Mouse (Mus musculus) left cerebral cortex, postnatal 10 days (tissue): ENCODE data around the gene Evi5l. TPM values are rescaled to one million over a fixed set of nuclear protein-coding genes. Genes with fewer than 3 reads are reported as not detected.

ENCODE experiments used
- DNase-seq, 2 experiments: peaks; one replicate each; pipeline ENCODE4 v3.0.0; 2021 to 2022; ENCODE audit warnings: low spot score in 2 of 2, mixed read lengths in 1 of 2; ENCODE audit errors: extremely low spot score in 1 of 2
- intact Hi-C: fragments of 180-260 bp; cut with DNase I; formaldehyde crosslinking; loops from one replicate; pipeline ENCODE4 v1.15.1; 2025
- total RNA-seq, 2 experiments: library from RNA; stranded (reverse); gene quantifications; 2 replicates each; pipeline ENCODE4 v1.2.3; 2021

Gene Evi5l
- total RNA-seq, 2 experiments from 2014 or later: 127 to 130 TPM

- intact Hi-C loops: no loop called here
- peak; percentile 87 to 93 for DNase-seq
Measured at GRCm38 (mm10) chr8:4192807-4193587, 26.6 kb downstream of the Evi5l start.

DNA sequence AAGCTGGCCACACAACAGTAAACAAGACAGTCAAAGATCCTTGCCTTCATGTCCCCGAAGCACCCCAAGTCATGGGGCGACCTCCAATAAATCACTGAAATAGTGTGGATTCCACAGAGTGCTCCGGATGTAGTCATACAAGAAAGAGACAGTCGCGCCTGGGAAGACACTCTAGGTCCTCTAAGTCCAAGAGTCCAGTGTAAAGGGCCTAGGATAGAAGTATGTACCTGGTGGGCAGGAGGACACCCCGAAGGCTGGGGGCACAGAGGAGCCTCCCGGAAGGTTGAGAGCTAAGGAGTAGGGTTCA is 27.2 kb downstream of the Evi5l start:
- DNase-seq: no peak
- intact Hi-C loops: no loop called here

DNA sequence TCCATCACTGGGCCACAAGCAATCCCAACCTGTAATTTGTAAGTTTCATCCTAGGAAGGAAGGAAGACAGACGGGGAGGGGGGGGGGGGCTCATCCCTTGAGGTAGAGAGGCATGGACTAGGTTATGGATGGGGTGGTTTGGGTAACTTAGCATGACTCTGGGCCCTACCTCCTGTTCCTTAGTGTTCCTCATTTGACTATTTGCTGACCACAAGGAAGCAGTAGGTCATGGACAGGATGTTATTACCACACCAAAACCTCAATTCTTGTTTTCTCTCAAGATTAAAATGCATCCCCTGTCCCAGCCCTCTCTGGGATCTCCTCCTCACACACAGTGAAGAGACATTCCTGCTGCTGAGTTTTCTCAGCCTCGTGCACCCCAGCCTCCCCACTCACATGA is 35.0 kb downstream of the Evi5l start:
- intact Hi-C loops: no loop called here
- DNase-seq: no peak

DNA sequence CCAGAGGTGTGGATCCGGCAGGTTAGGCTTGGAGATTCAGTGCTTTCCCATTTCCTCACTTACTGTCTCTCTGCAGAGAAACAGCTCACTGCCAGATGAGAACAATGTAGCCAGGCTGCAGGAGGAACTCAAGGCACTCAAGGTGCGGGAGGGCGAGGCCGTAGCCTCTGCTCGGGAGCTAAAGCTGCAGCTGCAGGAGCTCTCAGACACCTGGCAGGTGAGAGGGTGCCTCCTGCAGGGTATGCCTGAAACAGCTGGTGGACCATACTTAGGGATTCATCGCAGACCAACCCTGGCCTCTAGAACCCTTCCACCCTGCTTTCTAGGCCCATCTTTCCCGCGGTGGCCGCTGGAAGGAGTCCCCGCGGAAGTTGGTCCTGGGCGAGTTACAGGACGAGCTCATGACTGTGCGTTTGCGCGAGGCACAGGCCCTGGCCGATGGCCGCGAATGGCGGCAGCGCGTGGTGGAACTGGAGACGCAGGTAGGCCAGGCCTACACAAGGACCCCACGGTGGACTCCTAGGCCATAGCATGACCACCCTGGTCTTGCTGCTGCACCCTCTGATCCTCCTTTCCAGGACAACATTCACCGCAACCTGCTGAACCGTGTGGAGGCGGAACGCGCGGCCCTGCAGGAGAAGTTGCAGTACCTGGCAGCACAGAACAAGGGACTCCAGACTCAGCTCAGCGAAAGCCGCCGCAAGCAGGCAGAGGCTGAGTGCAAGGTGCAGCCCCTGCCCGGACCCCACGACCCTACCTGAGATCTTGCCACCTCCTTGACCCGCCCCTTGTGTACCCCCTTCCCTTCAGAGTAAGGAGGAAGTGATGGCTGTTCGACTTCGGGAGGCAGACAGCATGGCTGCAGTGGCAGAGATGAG is 39.1 kb downstream of the Evi5l start:
- DNase-seq: no peak
- intact Hi-C loops: no loop called here

GRCm38 (mm10) chr8:4206182-4207015 is 40.0 kb downstream of the Evi5l start:
- no peak for DNase-seq
- intact Hi-C loops: no loop called here

DNA sequence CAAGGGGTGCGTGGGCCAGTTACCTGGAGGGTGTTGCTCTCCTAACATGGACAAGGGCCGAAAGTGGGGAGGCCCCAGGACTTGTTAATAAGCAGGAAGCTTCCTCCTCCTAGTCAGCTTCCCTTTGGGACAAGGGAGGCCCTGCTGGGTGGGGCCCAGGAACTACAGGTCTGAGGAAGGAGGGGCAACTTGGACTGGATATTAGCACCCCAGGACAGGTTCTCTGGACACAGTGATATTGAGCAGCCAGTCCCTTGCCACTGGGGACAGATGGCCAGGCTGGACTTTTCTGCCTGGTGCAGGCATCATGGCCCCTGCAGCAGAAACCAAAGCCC is 40.6 kb downstream of the Evi5l start:
- intact Hi-C loops: no loop called here
- DNase-seq: no peak

DNA sequence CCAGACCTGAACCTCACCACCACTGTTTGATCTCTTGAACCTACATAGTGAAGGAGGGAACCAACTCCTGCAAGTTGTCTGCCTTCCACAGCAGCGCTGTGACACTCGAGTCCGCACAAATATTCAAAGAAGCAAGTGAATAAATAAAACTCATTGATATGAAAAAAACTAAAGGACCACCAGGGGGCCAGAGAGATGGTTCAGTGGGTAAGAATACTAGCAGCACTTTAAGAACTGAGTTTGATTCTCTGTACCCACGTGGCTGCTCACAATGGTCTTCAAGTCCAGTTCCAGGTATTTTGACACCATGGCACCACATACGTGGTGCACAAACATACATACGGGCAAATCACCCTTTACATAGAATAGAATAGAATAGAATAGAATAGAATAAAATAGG is 44.7 kb downstream of the Evi5l start:
- intact Hi-C loops: no loop called here

GRCm38 (mm10) chr8:4212809-4213209 is 46.4 kb downstream of the Evi5l start:
- intact Hi-C loops: no loop called here

More for the DNA sequence above, 44.7 kb downstream of the Evi5l start:
- DNase-seq: no peak

GRCm38 (mm10) chr8:4213210-4214005 is 47.0 kb downstream of the Evi5l start:
- intact Hi-C loops: no loop called here
- peak in 1 of 2 experiments; percentile 70 for DNase-seq

More at GRCm38 (mm10) chr8:4212809-4213209, 46.4 kb downstream of the Evi5l start:
- peak in 1 of 2 experiments; percentile 52 for DNase-seq

GRCm38 (mm10) chr8:4214006-4214980 is 47.9 kb downstream of the Evi5l start:
- DNase-seq: peak in 1 of 2 experiments; percentile 58
- intact Hi-C loops: no loop called here

DNA sequence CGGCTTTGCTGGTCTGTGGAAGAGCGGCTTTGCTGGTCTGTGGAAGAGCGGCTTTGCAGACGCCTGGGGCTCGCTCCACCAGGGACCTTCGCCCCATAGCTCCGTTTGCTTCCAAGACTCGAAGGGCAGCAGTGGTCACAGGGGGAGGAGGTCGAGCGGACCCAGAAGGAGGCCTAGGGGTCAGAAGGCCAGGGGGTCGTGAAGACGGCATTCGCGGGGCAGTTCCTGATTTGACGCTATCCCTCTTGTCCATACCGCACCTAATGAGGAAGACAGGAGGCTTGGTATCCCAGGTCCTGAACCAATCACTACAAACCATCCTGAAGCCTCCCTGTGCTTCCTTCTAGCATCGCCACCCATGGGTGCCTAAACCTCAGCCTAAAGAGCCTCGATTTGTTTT is 49.9 kb downstream of the Evi5l start:
- peak in 1 of 2 experiments; percentile 47 for DNase-seq
- intact Hi-C loops: no loop called here

DNA sequence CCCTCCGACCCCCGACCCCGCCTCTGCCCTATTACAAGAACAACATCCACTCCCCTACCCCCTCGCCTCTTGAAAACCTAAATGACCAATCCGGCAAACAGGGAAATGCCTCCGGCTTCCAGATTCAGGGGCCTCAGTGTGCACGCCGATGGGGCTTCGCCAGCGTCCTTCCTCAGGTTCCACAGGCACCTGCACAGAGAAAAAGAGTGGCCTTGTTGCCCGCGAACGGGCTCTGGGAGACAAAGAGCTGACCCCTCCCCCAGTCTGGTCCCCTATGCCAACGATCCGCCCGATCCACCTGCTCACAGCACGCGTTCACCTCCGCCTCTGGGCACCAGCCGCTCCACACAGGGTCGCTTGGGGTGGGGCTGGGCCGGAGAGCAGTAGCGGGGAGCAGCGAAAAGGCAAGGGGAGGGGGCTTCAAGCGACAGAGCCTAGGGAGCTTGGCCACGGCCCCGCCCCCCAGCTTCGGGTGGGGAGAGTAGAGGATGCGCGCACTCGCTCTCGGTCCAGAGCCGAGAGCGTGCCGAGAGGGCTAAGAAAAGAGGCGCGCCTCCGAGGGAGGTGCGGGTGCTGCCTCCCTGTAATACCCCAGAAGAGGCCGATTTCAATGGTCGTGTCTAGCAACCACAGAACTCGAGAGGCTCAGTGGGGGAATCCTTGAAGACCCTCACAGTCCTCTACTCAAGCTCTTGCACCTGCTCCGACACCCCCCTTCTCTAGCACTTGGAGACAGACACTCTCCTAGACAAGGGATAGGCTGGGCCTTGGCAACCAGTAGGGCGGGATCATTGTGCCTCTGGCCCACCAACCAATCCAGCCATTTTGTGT is 50.6 kb downstream of the Evi5l start, which contains the start of gene Prr36:
Gene Prr36 (minus strand): TSS at position 669 of the 831 bp plus-strand sequence.
- intact Hi-C loops: no loop called here

DNA sequence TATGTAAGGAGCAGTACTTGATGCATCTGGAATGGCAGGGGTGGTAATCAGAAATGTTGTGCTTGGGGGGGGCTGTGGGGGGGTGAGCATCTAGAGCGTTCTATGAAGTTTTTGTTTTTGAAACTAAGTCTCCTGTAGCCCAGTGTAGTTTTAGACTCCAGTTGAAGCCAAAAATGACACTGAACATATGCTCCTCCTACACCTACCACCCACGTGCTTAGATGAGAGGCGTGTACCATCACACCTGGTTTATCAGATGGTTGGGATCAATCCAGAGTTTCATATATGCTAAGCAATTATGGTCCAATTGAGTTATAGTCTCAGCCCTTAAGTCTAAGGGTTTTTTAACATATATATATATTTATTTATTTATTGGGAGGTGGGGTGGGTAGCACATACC is 53.2 kb downstream of the Evi5l start:
- intact Hi-C loops: loop anchor here (2.0 kb wide), 1 partner anchor 15 kb away; no protein-coding TSS in a partner anchor
- DNase-seq: no peak

More for the DNA sequence above, 50.6 kb downstream of the Evi5l start, which contains the start of gene Prr36:
- peak; percentile 67 to 83 for DNase-seq

DNA sequence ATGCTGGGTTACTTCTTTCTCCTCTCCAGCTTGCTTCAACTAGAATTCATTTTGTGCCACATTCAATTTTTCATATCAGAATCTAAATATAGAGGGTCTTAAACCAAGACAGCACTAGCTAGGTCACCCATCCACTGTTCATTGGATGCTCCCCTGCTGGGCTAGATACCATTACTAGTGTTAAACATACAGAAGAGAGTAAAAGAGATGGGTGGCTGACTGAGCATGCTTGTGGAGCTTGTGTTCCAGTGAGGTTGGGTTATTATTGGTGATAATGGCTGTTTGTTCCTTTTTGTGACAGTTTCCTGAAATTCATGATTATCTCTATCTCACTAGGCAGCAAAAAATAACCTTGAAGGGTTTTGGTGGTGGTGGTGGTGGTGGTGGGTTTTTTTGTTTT is 55.7 kb downstream of the Evi5l start:
- intact Hi-C loops: no loop called here
- DNase-seq: no peak

DNA sequence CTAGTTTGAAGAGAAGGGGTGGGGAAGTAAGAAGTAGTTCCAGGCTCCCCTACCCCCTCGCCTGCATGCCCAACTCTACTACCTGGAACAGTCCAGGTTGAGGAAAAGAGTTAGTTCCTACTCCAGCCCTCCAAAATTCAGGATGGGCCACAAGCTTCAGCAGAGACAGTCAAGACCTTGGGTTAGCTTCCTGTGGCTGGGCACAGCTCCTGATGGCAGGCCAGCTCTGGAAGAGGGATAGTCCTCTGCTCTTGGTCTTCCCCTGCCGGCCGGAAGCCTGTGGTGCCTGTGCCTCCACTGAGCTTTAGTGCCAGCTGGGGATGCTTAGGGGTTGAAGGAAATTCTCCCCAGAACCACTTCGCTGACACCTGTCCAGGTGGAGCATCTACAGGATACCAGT is 60.0 kb downstream of the Evi5l start:
- intact Hi-C loops: no loop called here
- no peak for DNase-seq

- no peak for DNase-seq
- intact Hi-C loops: no loop called here
Measured at GRCm38 (mm10) chr8:4226739-4227347, 60.5 kb downstream of the Evi5l start, which contains the start of gene Lrrc8e. TSS of gene Lrrc8e (plus strand) at chr8:4226827.
